Mouse (Mus musculus): Measurements from ENCODE around the gene Kcnq4.

The Kcnq4 gene

DNA sequence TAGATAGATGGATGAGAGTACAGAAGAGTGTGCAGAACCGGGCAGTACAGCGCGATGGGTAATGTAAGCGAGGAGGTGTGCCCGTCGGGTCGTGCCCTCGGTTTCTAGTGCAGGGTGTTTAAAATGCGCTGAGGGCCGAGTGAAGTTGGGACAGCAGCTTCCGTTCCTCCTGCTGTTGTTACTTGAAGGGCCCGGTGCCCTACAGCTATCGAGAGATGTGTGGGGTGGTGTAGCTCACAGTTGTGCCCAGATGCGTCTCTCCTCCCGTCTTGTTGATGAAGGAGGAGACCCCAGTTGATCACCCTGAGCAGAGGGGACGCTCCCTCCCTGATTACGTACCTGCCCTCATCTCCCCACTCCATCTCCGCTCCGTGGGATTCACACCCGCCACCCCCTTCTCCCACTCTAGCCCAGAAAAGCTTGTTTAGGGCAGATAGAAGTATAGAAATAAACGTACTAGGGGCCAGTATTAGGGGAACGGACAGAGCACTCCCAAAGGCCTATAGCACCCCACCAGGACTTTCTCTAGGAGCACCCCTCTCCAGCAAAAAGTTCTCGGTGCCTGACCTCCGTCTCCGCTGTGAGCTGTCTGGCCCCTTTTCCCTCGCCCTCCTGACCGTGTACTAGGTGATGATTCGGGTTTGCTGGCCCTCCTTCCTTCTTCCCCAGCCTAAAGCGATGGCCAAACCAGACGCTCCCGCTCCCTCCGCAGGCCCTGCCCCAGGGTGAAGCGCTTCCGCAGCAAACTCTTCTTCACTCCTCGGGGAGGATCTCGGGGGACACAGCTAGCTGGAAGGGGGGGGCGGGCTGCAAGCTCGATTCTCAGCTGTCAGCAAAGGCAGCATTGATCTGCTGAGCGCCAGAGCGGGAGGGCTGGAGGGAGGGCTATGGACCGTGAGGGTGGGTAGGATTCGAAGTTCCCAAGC is at the start of gene Kcnq4:
Gene Kcnq4 (minus strand): TSS at position 672 of the 926 bp plus-strand sequence.
- DNase-seq = no peak

DNA sequence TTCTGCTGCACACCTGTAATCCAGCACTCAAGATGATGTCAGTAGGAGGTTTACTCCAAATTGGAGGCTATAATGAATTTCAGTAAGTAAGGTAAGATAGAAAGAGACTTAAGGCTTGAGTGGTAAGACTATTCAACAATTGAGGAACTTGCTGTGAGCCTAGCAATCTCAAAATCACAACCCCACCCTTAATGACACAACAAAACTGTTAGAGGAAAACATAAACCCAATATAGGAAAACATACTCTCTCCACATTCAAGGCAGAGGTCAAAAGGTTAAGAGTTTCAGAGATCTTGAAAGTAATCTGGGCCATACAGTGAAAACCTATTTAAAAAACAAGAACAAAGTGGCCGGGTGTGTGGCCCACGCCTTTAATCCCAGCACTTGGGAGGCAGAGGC is 48.3 kb upstream of the Kcnq4 start:
- no peak for DNase-seq

DNA sequence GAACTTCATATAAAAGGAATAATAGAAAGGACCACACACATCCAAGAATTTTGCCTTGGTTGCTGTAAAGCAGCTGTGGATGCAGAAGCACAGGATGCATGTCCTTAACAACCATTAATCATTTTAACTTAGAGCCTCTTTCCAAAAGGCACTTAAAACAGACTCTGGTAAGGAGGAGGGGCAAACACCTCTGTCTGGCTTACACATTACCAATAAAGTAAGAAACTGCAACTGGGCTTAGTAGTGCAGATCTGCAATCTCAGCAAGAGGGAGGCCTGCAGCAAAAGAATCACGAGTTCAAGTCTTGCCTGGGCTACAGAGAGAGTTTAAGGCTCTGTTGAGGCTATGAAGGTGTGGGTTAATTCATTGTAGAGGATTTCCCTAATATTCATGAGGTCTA is 47.2 kb upstream of the Kcnq4 start:
- DNase-seq = no peak

DNA sequence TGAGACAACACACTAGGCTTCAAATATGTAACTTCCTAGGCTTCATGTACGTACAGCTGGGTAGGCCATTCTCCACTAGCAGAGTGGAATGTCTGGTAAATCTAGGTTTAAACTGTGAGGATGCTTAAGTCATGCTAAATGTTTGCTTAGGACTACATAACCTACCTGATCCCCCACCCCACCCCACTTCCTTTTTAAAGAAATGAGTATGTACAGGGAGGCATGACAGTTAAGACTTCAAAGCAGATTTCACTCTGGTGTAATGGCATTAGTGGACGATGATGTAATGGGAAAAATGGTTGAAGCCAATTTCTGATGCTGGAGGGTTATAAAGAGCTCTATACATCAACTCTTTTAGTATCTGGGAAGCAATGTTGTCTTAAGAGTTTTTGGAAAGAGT is 44.5 kb upstream of the Kcnq4 start:
- no peak for DNase-seq

DNA sequence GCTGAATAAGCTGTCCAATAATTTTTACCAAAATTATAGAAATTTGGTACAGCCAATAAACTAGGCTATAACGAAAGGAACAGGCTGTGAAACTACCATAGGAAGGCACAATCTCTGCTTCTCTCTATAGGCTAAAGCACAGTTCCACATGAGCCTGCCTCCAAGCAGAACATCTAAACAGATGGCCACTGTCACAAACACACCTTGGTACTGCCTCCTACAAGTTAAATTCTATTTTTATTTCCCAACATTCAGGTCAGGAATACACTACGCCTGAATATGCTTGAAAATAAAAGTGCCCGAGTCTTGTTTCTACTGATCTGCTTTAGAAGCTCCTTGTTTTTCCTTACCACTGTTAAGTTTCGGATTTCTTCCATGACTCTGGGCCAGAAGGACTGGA is 41.6 kb upstream of the Kcnq4 start:
- DNase-seq = no peak

DNA sequence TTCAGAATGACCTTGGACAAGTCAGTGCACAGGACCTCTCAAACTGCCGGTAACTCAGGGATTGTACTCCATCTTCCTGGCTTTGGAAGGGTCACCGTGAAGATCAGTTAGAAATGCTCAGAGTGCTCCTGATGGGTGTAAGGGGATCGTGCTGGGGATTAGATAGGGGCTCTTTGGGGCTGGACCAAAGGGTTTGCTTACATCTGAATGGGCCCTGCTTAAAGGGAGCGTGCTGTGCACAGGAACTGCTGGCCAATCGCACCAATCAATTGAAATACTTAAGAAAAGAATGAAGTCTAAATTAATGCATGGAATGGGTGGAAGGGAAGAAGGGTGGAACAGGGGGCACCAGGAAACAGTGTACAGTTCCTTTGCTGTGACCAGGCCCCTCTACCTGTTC is 7.4 kb upstream of the Kcnq4 start:
- DNase-seq = no peak

DNA sequence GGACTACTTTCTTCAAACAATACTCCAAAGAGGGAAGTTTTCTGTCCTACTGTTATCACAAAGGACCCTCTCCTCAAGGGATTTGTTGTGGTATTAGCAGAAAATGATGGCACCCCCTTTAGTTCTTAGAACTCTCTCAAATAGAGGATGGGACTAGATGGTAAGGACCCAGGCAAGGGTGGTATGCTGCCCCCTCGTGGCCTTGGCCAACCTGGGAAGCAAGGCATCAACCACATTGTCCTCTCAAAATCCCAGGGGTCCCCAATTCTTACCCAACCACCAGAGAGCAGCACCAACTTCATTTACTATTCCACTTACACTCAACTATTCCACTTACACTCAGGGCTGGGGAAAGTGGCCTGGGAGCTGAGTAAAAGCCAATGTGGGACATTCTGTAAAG is 6.9 kb upstream of the Kcnq4 start:
- DNase-seq = peak; percentile 69

DNA sequence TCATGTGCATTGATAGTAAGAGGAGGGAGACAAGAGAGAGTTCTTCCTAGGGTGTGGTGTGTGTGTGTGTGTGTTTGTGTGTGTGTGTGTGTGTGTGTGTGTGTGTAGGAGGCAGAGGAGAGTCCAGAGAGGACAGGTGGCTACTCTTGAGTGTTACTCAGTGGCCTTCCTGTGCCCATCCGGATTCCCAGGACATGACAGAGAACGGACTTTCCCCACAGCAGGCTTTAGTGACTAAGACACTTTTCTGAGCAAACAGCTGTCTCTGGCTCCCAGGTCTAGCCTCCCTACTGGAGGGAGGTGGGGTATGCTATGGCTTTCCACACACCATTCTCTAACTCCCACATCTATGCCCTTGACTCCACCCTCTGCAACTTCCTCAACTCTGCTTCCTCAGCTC is 1.2 kb upstream of the Kcnq4 start:
- no peak for DNase-seq

DNA sequence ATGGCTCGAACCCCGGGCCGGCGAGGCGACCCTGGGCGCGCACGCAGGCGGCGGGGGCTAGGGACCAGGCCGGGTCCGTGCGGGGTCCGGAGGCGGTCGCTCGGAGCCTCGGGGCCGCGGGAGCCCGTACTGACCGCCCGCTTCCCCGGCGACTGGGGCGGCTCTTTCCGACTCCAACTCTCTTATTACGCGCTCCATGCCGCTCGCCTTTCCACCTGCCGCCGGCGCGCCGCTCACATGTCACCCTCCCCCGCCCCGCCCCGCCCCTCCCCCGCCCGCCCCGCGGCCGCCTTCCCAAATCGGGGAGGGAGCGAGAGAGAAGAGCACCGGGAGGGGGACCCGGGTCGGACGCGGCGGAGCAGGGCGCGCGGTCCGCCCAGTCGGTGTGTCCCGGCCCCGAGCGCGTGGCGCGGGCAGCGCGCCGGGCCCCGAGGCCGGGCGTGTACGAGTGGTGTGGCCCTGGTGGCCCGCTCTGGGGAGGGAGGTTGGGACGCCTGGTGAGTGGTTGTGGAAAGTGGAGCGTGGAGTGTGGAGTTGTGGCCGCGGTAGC is 1.1 kb downstream of the Kcnq4 start:
- DNase-seq = peak; percentile 26

DNA sequence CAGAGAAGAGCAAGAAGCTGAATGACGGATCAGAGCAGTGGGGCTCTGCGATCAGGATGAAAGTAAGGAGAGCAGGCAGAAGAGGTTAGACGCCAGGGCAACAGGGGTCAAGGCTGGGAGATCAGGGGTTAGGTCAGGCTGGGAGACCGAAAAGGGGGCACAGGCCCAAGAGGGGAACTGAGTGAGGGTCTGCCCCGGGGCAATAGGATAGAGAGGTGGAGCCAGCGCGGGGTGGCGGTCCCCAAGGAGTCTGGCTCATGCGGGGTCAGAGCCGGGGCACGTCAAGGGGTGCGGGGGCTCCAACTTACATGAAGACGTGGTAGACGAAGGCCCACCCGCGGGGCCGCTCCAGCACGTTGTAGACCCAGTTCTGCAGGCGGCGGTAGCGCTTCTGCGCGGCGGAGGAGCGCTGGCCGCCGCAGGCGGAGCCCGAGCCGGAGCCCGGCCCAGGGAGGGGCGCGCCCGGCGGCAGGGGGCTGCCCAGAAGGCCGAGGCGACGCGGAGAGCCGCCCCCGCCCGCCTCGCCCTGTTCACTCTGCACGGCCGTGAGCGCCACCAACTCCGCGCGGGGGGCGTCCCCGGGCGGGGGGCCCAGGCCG is 1.8 kb downstream of the Kcnq4 start:
- no peak for DNase-seq

DNA sequence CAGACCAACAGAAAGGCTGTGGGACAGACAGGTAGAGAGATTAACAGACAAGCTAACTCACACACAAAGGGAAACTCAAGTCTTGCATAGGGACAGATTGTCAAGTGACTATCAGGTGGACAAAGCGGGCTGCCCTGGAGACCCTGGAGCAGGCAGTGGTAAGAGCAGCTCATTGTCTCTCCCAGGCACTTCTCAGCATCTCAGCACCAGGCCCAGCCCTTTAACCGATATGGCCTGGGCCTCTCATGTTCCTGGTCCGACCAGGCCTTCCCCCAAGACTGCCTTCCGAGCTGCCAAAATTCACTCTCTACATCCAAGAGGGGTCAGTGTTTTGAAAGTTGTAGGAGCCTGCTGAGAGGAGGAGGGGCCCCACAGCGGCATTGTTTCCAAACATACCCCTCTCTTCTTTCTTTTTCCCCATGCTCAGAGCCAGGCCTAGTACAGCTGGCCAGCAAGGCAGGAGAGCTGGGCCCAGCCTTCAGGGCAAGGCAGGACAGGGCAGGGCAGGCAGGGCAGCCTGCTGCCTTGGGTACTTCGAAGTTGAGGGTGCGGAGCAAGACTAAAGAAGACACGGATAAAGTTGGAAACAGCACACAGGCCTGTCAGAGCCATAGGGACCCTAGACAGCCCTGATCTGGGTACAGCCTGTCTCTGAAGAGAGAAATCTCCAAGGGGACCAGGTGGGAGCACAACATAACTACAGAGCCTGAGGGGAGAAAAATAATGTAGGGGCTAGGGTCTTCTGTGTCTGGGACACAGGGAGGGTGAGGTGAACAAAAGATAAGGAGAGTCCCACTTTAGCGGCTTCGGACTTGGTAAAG is 2.5 kb downstream of the Kcnq4 start:
- DNase-seq = no peak

DNA sequence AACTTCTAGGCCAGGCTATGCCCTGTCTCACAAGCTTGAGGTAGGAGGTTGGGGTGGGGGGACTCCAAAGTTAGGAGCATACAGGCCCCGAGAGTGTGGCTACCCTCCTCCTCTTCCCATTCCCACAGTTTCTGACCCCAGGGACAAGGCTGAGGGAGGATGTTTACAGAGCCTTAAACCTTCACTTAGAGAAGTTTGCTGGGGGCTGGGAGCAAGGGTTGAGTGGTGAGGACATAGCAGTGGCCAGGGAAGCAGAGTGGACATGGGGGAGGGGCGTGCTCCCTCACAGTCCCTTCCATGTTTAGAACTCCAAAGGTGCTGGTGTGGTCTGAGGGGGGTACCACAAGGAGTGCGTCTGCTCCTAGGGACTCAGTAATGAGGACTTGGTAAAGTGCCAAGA is 4.8 kb downstream of the Kcnq4 start:
- DNase-seq = no peak

DNA sequence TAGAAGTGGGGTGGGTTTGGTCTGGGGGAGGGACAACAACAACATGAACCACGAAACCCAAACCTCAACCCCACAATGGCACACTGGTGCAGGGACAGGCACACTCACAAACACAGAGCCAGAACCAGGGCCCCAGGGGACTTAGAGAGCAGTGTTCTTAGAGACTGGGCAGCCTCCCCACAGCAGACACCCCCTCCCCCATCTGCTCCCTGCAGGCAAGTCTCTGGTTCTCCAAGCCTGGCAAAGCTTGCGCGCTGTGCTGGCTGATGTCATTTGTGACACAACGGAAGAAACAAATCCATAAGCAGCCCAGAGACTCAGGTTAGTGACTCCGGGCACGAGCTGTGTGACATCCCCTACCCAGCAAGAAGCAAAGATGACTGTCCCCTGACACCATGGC is 7.1 kb downstream of the Kcnq4 start:
- DNase-seq = no peak

DNA sequence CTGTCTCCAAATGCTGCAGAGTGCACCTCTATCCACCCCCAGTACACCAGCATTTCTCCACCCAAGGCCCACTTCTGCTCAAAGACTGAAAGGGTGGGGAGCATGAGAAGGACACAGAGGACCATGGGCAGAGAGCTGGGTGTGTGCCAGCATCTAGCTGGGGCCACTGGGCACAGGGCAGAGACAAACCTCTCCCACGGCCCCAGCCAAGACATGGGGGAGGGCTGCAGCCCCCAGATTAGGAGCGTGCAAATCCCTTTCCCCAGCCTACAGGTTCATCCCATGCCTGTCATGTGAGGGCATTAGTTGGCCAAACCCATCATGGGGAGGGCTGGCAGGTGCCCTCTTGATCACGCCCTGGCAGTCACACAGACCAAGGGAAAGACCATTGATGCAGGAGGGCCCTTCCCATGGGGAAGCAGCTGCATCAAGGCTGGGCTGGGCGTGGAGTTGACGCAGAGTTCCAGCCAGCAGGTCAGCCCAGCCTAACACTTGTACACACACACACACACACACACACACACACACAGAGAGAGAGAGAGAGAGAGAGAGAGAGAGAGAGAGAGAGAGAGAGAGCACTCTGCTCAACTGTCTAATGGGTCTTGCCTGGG is 14.3 kb downstream of the Kcnq4 start:
- no peak for DNase-seq

DNA sequence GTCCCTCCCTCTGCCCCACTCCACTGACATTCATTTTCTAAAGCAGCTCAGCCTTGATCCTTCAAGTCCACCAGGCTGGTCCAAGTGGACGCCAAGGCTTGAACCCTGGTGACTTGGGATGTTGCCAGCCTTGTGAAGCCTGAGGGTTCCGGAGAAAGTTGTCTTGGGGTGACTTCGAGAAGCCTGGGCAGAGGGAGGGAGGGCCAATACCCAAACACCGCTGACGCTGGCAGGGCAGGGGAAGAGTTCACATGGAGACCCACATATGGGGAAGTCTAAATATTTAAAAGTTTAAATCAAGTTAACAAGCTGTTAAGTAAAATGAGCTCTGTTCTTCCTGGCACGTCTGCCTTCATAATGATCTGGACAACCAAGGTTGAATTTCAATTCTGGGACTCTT is 15.7 kb downstream of the Kcnq4 start:
- no peak for DNase-seq

DNA sequence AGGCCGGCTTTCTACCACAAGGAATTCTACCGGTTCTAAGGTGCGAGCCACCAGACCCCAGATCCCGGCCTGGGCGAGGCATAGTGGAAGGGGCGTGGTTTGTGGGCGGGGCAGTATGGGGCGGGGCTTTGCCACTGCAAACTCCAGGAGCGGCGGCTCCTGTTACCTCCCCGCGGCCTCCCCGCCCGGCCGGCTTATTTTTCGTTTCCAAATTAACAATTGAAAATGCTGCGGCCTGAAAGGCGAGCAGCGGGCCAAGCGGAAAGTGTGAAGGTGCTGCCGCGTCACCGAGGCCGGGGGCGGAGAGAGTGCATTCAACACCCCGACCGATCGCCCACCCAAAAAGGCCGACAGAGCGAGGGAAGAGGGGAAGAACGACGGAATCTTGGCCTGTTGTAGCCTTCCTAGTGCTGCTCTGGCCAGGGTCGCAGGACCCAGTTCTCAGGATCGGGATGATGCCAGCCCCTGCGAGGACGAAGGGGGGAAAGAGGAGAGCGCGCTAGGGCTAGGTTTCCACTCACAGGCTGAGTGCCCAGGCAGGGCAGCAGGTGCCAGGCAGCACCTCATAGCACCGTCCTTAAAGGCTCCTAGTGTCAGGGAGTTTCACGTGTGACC is 17.3 kb downstream of the Kcnq4 start:
- DNase-seq = peak; percentile 92

DNA sequence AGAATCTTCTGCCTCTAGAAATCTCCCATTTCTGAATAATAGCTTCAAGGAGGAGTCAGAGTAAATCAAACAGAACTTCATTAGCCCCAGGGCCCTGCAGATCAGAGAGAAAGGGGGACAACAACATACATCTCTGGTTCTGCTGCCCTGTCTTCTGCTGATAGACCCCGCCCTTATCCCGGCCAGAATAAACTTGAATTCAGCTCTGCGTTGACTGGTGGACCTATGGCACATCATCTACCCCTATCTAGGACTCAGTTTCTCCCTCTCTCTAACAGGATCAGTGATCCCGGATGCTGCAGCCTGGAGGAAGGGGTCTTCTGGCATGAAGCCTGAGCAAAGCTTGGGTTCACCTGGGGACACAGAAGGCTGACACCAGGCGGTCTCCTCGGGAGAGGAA is 17.8 kb downstream of the Kcnq4 start:
- DNase-seq = peak; percentile 35

DNA sequence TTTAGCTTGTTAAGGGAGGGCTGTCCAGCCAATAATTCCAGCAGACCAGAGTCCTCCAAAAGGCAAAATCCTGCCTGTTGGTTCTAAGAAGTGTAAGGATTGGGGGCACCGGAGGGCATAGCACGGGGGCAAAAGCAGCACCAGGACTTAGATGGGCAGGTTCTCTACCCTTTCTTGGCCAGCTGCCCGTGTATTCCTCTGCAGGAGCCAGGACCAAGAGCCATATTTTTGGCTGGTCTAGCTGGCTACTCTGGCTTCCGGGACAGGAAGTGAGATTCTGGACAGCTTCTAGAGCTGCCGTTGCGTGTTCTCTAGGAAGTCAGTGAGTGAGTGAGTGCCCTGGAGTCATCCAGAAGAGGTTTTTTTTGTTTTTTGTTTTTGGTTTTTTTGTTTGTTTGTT is 18.3 kb downstream of the Kcnq4 start:
- no peak for DNase-seq

DNA sequence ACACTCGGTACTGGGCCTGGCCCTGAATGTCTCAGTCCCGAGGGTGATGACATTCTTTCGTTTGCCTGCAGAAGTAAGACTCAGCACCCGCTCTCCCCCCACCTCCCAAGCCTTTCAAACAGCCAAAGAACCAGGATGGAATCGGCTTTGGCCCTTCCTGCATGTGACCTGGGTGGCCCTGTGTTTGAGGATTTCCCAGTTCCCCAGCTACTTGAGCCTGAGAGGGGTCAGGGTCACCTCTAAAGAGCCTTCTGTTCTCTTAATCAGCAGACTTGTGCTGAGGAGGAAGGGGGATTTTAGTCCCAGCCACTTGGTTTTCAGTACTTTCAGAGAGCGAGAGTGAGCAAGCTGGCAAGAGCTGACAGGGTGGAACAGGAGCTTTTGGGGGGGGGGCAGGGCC is 19.0 kb downstream of the Kcnq4 start:
- DNase-seq = no peak

DNA sequence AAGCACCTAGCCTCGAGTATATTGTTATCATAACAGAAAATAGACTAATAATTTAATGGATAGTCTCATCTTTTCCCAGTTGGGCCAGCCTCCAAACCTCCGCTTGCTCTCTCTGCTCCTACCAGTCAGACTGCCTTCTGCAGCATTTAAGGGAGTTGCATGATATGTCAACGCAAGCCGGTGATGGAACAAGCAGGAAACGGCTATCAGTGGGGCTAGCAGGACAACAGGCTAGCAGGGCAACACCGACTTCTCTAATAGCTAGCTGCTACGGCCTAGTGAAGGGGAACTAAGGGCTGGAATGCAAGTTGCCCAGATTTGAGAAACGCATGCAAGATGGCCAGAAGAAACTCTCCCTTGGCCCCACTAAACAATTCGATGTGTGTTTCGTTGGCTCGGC is 20.6 kb downstream of the Kcnq4 start:
- no peak for DNase-seq

DNA sequence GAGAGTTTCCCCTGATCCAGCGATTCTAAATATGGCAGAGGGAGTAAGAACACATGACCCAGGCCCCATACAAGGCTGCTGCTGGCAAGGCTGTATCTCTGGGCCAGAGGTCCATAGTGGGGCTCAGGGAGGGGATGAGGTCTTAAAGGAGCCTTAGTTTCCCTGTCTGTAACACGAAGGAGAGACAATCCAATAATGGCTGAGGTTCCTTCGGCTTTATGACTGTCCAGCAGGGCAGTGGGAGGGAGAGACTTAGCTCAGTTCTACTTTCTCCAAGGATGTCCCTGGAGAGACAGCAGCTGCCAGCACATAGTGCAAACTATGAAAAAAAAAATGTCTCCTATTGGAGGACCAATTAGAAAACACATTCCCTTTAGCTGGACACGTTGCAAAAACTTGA is 22.2 kb downstream of the Kcnq4 start:
- no peak for DNase-seq

DNA sequence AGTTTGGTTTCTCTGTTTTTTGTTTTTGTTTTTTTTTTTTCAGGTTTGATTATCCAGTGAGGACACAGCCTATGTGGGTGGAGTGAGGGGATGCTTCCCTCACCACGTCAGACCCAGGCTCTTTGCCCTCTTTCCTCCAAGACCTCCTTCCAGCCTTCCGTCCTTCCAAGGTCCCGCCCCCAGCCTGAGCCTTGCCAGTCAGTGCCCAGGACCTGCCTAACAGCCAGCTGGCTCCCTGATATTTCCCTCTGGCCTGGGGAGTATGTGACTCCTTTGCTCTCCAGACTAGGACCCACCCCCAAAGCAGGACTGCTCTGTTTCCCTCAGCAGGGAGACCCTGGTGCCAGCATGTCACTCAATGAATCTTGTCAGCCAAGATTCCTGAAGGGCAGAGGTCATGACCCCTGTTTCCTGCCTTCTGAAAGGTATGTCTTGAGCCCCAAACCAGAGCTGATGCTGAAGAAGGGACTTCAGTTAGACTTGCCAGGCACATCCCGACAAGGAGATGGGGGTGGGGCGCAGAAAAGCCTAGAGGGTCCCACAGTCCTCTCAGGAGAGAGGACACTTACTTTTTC is 22.8 kb downstream of the Kcnq4 start:
- no peak for DNase-seq
